Mouse (Mus musculus): ENCODE data around the gene AW551984. TPM values are rescaled to one million over a fixed set of nuclear protein-coding genes. Genes with fewer than 3 reads are reported as not detected.

The AW551984 gene
- polyA plus RNA-seq, 1 experiment from 2014 or later: 73.0 TPM

DNA sequence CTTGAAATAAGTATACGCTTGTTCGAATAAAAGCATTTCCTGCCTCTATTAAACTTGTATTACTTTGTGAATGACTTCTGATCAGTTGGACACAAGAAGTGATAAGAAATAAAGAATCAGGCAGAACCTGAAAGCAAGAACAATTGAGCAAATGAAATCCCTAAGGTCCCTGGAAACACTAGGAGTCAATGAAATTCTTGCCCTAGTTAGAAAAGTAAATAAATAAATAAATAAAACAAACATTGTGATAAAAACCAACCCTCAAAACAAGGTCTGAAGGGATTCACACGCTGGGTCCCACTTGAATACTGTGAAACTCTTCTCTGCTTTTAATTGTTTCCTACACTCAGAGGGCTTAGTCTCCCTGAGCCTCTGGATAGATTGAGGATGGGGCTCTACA lies 6.2 kb upstream of the AW551984 start, which contains the start of gene Olfr148:
TSS of gene Olfr148 (plus strand) at position 301 of the 400 bp plus-strand sequence.
- H3K36me3 ChIP-seq (ENCODE audit: control insufficient read depth, insufficient read depth): no peaks in the 10 kb centered on the region
- H3K27ac ChIP-seq (ENCODE audit: low read length): no peak within 1 kb of the TSS
- H3K4me2 ChIP-seq (ENCODE audit: low read length): no peak within 1 kb of the TSS
- no peak within 1 kb of the TSS for H3K9ac ChIP-seq (replicated peaks; ENCODE audit: low read depth, low read length)
- H3K27me3 ChIP-seq (replicated peaks; ENCODE audit: control insufficient read depth, insufficient read depth, low read length): no peaks in the 10 kb centered on the region
- no peaks in the 10 kb centered on the region for H3K4me1 ChIP-seq (replicated peaks; ENCODE audit: control insufficient read depth, insufficient read depth, low read length)
- H3K9me3 ChIP-seq (ENCODE audit: control insufficient read depth, low read length): no peaks in the 10 kb centered on the region
- no peak for ATAC-seq
- H3K4me3 ChIP-seq (replicated peaks; ENCODE audit: low read length): no peak within 1 kb of the TSS
- 71% methylated on average over 3 of the region's 3 CpGs for WGBS

DNA sequence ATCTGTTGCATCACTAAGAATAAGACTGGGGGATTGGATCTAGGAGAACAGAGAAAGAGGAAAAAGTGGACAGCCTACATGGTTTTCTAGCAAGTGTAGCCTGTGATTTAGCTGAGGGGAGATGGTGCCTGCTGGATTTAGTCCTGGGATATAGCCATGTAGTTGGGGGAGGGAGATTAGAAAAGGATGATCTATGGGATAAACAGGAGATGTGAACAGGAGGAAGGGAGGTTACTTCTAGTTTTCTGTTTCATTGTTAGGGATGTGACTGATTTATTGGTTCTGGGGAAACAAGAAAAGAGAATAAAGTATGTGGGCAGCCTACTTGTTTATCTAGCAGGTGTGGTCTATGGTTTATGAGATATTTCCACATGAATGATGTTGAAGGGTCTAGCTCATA lies 4.3 kb upstream of the AW551984 start:
- H3K27me3 ChIP-seq (replicated peaks; ENCODE audit: control insufficient read depth, insufficient read depth, low read length): no peaks in the 10 kb centered on the region
- H3K4me2 ChIP-seq (ENCODE audit: low read length): no peak overlapping the region
- no peak for ATAC-seq
- H3K4me3 ChIP-seq (replicated peaks; ENCODE audit: low read length): no peak overlapping the region
- H3K4me1 ChIP-seq (replicated peaks; ENCODE audit: control insufficient read depth, insufficient read depth, low read length): peaks cover 4% of the 10 kb centered on the region
- H3K9me3 ChIP-seq (ENCODE audit: control insufficient read depth, low read length): no peaks in the 10 kb centered on the region
- H3K27ac ChIP-seq (ENCODE audit: low read length): no peak overlapping the region
- no peak overlapping the region for H3K9ac ChIP-seq (replicated peaks; ENCODE audit: low read depth, low read length)
- H3K36me3 ChIP-seq (ENCODE audit: control insufficient read depth, insufficient read depth): no peaks in the 10 kb centered on the region

DNA sequence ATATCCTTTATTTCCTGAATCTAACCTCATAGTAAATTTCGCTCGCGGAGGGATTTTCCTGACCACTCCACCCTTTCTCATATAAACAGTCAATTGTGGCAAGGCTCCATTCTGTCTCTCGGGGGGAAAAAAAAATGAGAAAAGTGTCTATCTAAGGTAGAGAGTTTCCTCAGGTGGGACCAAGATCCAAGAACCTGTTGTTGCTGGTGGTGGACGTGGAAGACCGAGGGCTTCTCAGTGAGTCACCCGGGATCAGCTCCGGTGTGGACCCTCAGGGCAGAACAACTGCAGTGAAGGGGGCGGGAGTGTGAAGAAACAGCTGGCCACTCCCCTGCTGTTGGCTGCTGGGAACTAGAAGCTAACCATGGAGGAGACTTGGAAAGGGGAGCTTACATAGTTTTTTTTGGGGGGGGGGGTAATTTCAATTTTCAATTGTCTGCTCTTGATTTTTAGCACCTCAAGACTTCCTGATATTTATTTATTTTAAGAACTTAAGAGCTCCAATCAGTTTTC lies 814 bp downstream of the AW551984 start:
- H3K27me3 ChIP-seq (replicated peaks; ENCODE audit: control insufficient read depth, insufficient read depth, low read length): no peaks in the 10 kb centered on the region
- H3K27ac ChIP-seq (ENCODE audit: low read length): peak overlapping the region; percentile 59; the same call in 1 of the 2 replicates
- peaks cover 10% of the 10 kb centered on the region for H3K4me1 ChIP-seq (replicated peaks; ENCODE audit: control insufficient read depth, insufficient read depth, low read length)
- H3K9ac ChIP-seq (replicated peaks; ENCODE audit: low read depth, low read length): peak overlapping the region; percentile 43; the same call in 1 of the 2 replicates
- H3K9me3 ChIP-seq (ENCODE audit: control insufficient read depth, low read length): no peaks in the 10 kb centered on the region
- WGBS: 0% methylated on average over 9 of the region's 9 CpGs
- H3K36me3 ChIP-seq (ENCODE audit: control insufficient read depth, insufficient read depth): no peaks in the 10 kb centered on the region
- peak; percentile 27; the same call in 1 of the 2 replicates for ATAC-seq
- H3K4me3 ChIP-seq (replicated peaks; ENCODE audit: low read length): peak overlapping the region; percentile 42
- H3K4me2 ChIP-seq (ENCODE audit: low read length): peak overlapping the region; percentile 63

- Histone ChIP-seq H3K4me2 (ENCODE audit: low read length) (peak overlapping the region; percentile 63), H3K27ac (ENCODE audit: low read length) (peak overlapping the region; percentile 59; the same call in 1 of the 2 replicates), H3K36me3 (ENCODE audit: control insufficient read depth, insufficient read depth) (no peaks in the 10 kb centered on the region), H3K27me3 (replicated peaks; ENCODE audit: control insufficient read depth, insufficient read depth, low read length) (no peaks in the 10 kb centered on the region), H3K9me3 (ENCODE audit: control insufficient read depth, low read length) (no peaks in the 10 kb centered on the region), H3K9ac (replicated peaks; ENCODE audit: low read depth, low read length) (peak overlapping the region; percentile 43; the same call in 1 of the 2 replicates), H3K4me3 (replicated peaks; ENCODE audit: low read length) (peak overlapping the region; percentile 42), H3K4me1 (replicated peaks; ENCODE audit: control insufficient read depth, insufficient read depth, low read length) (peaks cover 10% of the 10 kb centered on the region)
- peak; percentile 95 for ATAC-seq
- WGBS: 0% methylated on average over 19 of the region's 19 CpGs
Observed at GRCm38 (mm10) chr9:39602536-39603332, 1.5 kb downstream of the AW551984 start.

GRCm38 (mm10) chr9:39577050-39577449 lies 27.2 kb downstream of the AW551984 start:
- no peak for ATAC-seq
- Histone ChIP-seq H3K4me3 (replicated peaks; ENCODE audit: low read length) (no peak overlapping the region), H3K9ac (replicated peaks; ENCODE audit: low read depth, low read length) (no peak overlapping the region), H3K9me3 (ENCODE audit: control insufficient read depth, low read length) (no peaks in the 10 kb centered on the region), H3K27ac (ENCODE audit: low read length) (no peak overlapping the region), H3K36me3 (ENCODE audit: control insufficient read depth, insufficient read depth) (no peaks in the 10 kb centered on the region), H3K27me3 (replicated peaks; ENCODE audit: control insufficient read depth, insufficient read depth, low read length) (no peaks in the 10 kb centered on the region), H3K4me1 (replicated peaks; ENCODE audit: control insufficient read depth, insufficient read depth, low read length) (no peaks in the 10 kb centered on the region), H3K4me2 (ENCODE audit: low read length) (no peak overlapping the region)
- WGBS: 91% methylated on average over 5 of the region's 5 CpGs

DNA sequence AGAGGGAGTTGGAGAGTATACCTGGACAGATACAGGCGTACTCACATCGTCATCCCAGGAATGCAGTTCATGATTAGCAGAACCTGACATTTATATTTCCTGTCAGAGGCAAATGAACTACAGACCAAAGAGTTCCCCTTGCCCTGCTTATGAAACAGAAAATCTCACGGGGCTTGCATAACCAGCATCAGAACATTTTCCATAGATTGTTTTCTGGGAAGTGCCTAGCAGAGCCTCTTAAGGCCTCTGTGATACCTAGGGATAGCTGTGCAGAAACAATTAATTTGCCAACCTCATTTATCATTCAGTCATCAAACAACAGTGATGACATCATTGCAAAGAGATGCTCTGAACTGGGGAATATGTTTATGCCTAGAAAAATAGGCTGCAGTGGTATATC lies 28.7 kb downstream of the AW551984 start, which contains the start of gene Olfr959:
TSS of gene Olfr959 (minus strand) at position 101 of the 400 bp plus-strand sequence.
- H3K4me3 ChIP-seq (replicated peaks; ENCODE audit: low read length): no peak within 1 kb of the TSS
- no peak for ATAC-seq
- H3K27me3 ChIP-seq (replicated peaks; ENCODE audit: control insufficient read depth, insufficient read depth, low read length): no peaks in the 10 kb centered on the region
- no peaks in the 10 kb centered on the region for H3K9me3 ChIP-seq (ENCODE audit: control insufficient read depth, low read length)
- no peak within 1 kb of the TSS for H3K9ac ChIP-seq (replicated peaks; ENCODE audit: low read depth, low read length)
- H3K36me3 ChIP-seq (ENCODE audit: control insufficient read depth, insufficient read depth): no peaks in the 10 kb centered on the region
- no peak within 1 kb of the TSS for H3K27ac ChIP-seq (ENCODE audit: low read length)
- 86% methylated on average over 3 of the region's 3 CpGs for WGBS
- H3K4me1 ChIP-seq (replicated peaks; ENCODE audit: control insufficient read depth, insufficient read depth, low read length): no peaks in the 10 kb centered on the region
- no peak within 1 kb of the TSS for H3K4me2 ChIP-seq (ENCODE audit: low read length)

DNA sequence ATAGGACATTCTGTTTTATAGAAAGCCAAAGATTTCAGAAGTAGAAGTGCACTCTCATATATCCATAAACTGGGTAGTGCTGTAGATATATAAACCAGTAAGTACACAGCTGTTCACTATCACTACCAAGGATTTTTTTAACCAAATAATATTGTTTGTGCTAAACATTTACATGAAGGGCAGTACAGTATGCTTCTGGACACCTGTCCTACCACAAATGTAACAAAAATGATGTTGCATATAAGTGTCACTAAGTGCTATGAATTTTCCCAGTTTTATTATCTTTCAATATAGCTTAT lies 45.9 kb downstream of the AW551984 start:
- H3K9ac ChIP-seq (replicated peaks; ENCODE audit: low read depth, low read length): no peak overlapping the region
- ATAC-seq: peak; percentile 53
- H3K4me3 ChIP-seq (replicated peaks; ENCODE audit: low read length): no peak overlapping the region
- H3K36me3 ChIP-seq (ENCODE audit: control insufficient read depth, insufficient read depth): no peaks in the 10 kb centered on the region
- H3K4me1 ChIP-seq (replicated peaks; ENCODE audit: control insufficient read depth, insufficient read depth, low read length): peaks cover 4% of the 10 kb centered on the region; the same call in 1 of the 2 replicates
- H3K27ac ChIP-seq (ENCODE audit: low read length): no peak overlapping the region; the same call in 1 of the 2 replicates
- no peaks in the 10 kb centered on the region for H3K9me3 ChIP-seq (ENCODE audit: control insufficient read depth, low read length)
- no peaks in the 10 kb centered on the region for H3K27me3 ChIP-seq (replicated peaks; ENCODE audit: control insufficient read depth, insufficient read depth, low read length)
- H3K4me2 ChIP-seq (ENCODE audit: low read length): no peak overlapping the region

DNA sequence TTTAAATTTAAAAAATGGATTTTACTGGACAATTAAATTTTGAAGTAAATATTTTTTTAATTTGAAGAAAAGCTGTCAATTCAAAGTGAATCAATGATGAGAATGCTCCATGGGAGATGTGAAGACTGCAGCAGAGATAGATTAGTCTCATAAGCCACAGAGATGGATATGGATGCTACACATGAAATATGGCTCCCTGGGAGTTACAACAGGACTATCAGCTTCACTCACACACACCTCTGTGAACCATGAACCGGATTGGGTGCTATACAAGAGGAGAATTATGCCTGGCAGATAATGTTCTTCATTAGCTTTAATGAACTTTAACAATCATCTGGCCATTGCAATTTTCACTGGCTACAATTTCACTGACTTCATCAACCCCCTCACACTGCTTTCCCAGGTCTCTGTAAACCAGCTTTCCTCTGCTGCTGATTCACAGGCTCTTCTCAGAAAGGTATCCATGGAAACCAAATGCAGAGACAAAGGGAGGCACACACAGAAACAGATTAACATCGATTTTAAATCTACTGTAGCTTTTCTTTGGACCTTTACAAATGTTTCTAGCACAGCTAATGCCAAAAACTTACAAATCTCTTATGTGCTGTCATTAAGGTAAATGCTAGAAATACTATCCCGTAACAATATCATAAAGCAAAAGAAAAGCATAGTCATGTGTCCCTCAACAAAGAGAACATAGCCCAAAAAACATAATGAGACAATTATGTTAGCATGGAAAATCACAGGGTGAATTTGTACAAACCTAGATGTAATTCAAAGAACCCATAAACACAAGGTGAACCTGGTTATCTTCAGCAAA lies 46.5 kb downstream of the AW551984 start:
- peak; percentile 95 for ATAC-seq
- H3K27ac ChIP-seq (ENCODE audit: low read length): peak overlapping the region; percentile 80
- H3K4me3 ChIP-seq (replicated peaks; ENCODE audit: low read length): no peak overlapping the region
- H3K9me3 ChIP-seq (ENCODE audit: control insufficient read depth, low read length): no peaks in the 10 kb centered on the region
- peaks cover 4% of the 10 kb centered on the region; the same call in 1 of the 2 replicates for H3K4me1 ChIP-seq (replicated peaks; ENCODE audit: control insufficient read depth, insufficient read depth, low read length)
- H3K4me2 ChIP-seq (ENCODE audit: low read length): peak overlapping the region; percentile 11; the same call in 1 of the 2 replicates
- H3K9ac ChIP-seq (replicated peaks; ENCODE audit: low read depth, low read length): no peak overlapping the region
- H3K27me3 ChIP-seq (replicated peaks; ENCODE audit: control insufficient read depth, insufficient read depth, low read length): no peaks in the 10 kb centered on the region
- no peaks in the 10 kb centered on the region for H3K36me3 ChIP-seq (ENCODE audit: control insufficient read depth, insufficient read depth)
- 13% methylated on average over 3 of the region's 3 CpGs for WGBS

DNA sequence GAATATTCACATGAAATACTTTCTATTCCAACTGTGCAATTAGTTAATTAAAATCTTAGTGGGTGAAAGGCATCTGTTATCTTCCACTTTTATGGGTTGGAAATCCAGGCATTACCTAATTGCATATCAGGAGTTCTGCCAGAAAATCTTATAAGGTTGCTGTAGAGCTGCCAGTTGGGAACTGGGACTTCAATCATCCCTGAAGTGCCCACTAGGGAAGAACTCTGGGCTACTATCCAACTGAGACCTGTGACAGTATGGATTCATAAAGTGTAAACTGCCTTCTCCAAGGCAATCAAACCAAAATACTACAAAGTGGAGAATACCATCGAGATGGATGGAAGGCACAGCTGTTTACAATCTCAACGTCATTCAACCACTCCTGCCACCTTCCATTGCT lies 50.3 kb downstream of the AW551984 start, which contains the start of gene Olfr958:
TSS of gene Olfr958 (minus strand) at position 109 of the 400 bp plus-strand sequence.
- 47% methylated on average over 2 of the region's 2 CpGs for WGBS
- Histone ChIP-seq H3K36me3 (ENCODE audit: control insufficient read depth, insufficient read depth) (no peaks in the 10 kb centered on the region), H3K27me3 (replicated peaks; ENCODE audit: control insufficient read depth, insufficient read depth, low read length) (no peaks in the 10 kb centered on the region), H3K9me3 (ENCODE audit: control insufficient read depth, low read length) (no peaks in the 10 kb centered on the region), H3K4me2 (ENCODE audit: low read length) (no peak within 1 kb of the TSS), H3K27ac (ENCODE audit: low read length) (no peak within 1 kb of the TSS), H3K4me1 (replicated peaks; ENCODE audit: control insufficient read depth, insufficient read depth, low read length) (peaks cover 4% of the 10 kb centered on the region; the same call in 1 of the 2 replicates), H3K9ac (replicated peaks; ENCODE audit: low read depth, low read length) (no peak within 1 kb of the TSS), H3K4me3 (replicated peaks; ENCODE audit: low read length) (no peak within 1 kb of the TSS)
- ATAC-seq: peak; percentile 41

Measured in forebrain, embryonic 16.5 days (tissue).